Mouse (Mus musculus) lung, embryonic 14.5 days (tissue): ENCODE data around the gene Sema6b. TPM values are rescaled to one million over a fixed set of nuclear protein-coding genes. Genes with fewer than 3 reads are reported as not detected.

Source experiments
- ATAC-seq: fragments of 200-750 bp; cut with Nextera tagmentation; 2 replicates; pipeline ENCODE4 v1.8.0; 2017; ENCODE audit warnings: mild to moderate bottlenecking, moderate TSS enrichment, moderate library complexity; ENCODE audit not compliant: insufficient read depth
- DNase-seq: peaks from one replicate; pipeline ENCODE4 v3.0.0-alpha.2; 2015
- H3K27ac ChIP-seq: fragments of 300-500 bp; sonication (generic); 2 replicates; pipeline ENCODE4 v1.5.1; 2014; ENCODE audit warnings: low read depth, mild to moderate bottlenecking, moderate library complexity
- H3K27me3 ChIP-seq: fragments of 300-500 bp; sonication (generic); 2 replicates; pipeline ENCODE4 v1.6.1; 2014; ENCODE audit warnings: low read length, control low read depth; ENCODE audit not compliant: insufficient read depth
- H3K36me3 ChIP-seq: fragments of 300-500 bp; sonication (generic); 2 replicates; pipeline ENCODE4 v1.6.1; 2014; ENCODE audit warnings: control low read depth; ENCODE audit not compliant: insufficient read depth
- H3K4me1 ChIP-seq: fragments of 300-500 bp; sonication (generic); 2 replicates; pipeline ENCODE4 v1.6.1; 2014; ENCODE audit warnings: antibody characterized with exemption, control low read depth; ENCODE audit not compliant: insufficient read depth
- H3K4me2 ChIP-seq: fragments of 300-500 bp; sonication (generic); 2 replicates; pipeline ENCODE4 v1.6.1; 2014; ENCODE audit warnings: mild to moderate bottlenecking
- H3K4me3 ChIP-seq: fragments of 300-500 bp; sonication (generic); 2 replicates; pipeline ENCODE4 v1.5.1; 2014; ENCODE audit warnings: low read depth, low read length
- H3K9ac ChIP-seq: fragments of 300-500 bp; sonication (generic); 2 replicates; pipeline ENCODE4 v1.6.1; 2014
- H3K9me3 ChIP-seq: fragments of 300-500 bp; sonication (generic); 2 replicates; pipeline ENCODE4 v1.6.1; 2016; ENCODE audit warnings: low read depth, low read length, control low read depth
- CTCF ChIP-seq: IDR thresholded peaks from 2 replicates; pipeline ENCODE4 v1.5.1; 2016; ENCODE audit warnings: antibody characterized with exemption, low read depth
- WGBS: fragments of 180-500 bp; shearing (Covaris S2); extraction: QIAGEN DNeasy Blood & Tissue Kit; methylation state at CpG from one replicate; pipeline ENCODE4 v1.1.7; 2014; 5-methylcytosine and 5-hydroxymethylcytosine counted together
- polyA plus RNA-seq: library from polyadenylated mRNA; unstranded; fragments of >200 nt; fragmentation: Nextera tagmentation; extraction: Ambion mirVana; gene quantifications from 2 replicates; pipeline ENCODE4 v1.2.1, GENCODE M21; 2014

Gene Sema6b
- polyA plus RNA-seq, 1 experiment from 2014 or later: 1.8 TPM

GRCm38 (mm10) chr17:56171881-56172280, 31.7 kb upstream of the Sema6b start:
- H3K4me2 ChIP-seq: no peak overlapping the region
- H3K27me3 ChIP-seq: no peaks in the 10 kb centered on the region
- H3K27ac ChIP-seq: no peak overlapping the region
- no peak for TF ChIP-seq CTCF
- ATAC-seq (no peak), DNase-seq (no peak)
- H3K36me3 ChIP-seq: peaks cover 18% of the 10 kb centered on the region
- 87% methylated on average over 17 of the region's 17 CpGs for WGBS
- H3K9me3 ChIP-seq: no peaks in the 10 kb centered on the region
- no peak overlapping the region for H3K4me3 ChIP-seq
- H3K9ac ChIP-seq: no peak overlapping the region; the same call in 1 of the 2 replicates
- H3K4me1 ChIP-seq: no peaks in the 10 kb centered on the region

GRCm38 (mm10) chr17:56171456-56171855, 31.3 kb upstream of the Sema6b start:
- Histone ChIP-seq H3K27me3 (no peaks in the 10 kb centered on the region), H3K4me3 (no peak overlapping the region), H3K9ac (no peak overlapping the region; the same call in 1 of the 2 replicates), H3K4me2 (no peak overlapping the region), H3K27ac (no peak overlapping the region), H3K4me1 (no peaks in the 10 kb centered on the region), H3K9me3 (no peaks in the 10 kb centered on the region), H3K36me3 (peaks cover 14% of the 10 kb centered on the region)
- ATAC-seq: no peak
- 71% methylated on average over 9 of the region's 9 CpGs for WGBS
- DNase-seq: no peak
- TF ChIP-seq CTCF: no peak

DNA sequence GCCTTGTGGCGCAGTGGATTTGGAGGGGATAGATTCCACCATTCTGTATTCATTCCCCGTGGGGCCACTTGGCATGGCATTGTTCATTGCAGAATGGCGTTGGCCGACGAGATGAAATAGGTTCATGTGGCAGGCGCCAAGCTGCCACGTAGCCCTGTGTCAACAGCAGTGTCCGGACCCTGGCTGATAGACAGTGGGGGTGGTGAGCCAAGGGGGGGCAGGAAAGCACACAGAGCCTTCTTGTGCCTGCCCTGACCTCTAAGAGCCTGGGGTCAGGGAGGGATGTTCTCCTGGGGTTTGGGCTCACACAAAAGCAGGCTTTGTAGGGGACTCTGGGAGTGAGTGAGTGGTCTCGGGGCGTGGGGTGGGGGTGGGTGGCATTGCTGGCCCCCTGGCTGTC, 30.5 kb upstream of the Sema6b start:
- peaks cover 7% of the 10 kb centered on the region; the same call in 1 of the 2 replicates for H3K36me3 ChIP-seq
- DNase-seq: no peak

GRCm38 (mm10) chr17:56169830-56170229, 29.7 kb upstream of the Sema6b start:
- no peak for TF ChIP-seq CTCF

More for the DNA sequence above, 30.5 kb upstream of the Sema6b start:
- H3K27me3 ChIP-seq: no peaks in the 10 kb centered on the region
- TF ChIP-seq CTCF: no peak
- 60% methylated on average over 10 of the region's 10 CpGs for WGBS
- ATAC-seq: no peak
- H3K9ac ChIP-seq: no peak overlapping the region
- H3K4me2 ChIP-seq: no peak overlapping the region
- no peaks in the 10 kb centered on the region for H3K9me3 ChIP-seq
- no peak overlapping the region for H3K4me3 ChIP-seq
- no peaks in the 10 kb centered on the region for H3K4me1 ChIP-seq
- peak overlapping the region; percentile 19; the same call in 1 of the 2 replicates for H3K27ac ChIP-seq

GRCm38 (mm10) chr17:56165671-56166070, 25.5 kb upstream of the Sema6b start:
- no peak for ATAC-seq
- Histone ChIP-seq H3K9me3 (no peaks in the 10 kb centered on the region), H3K36me3 (no peaks in the 10 kb centered on the region), H3K9ac (no peak overlapping the region), H3K4me3 (no peak overlapping the region), H3K4me2 (no peak overlapping the region), H3K4me1 (peaks cover 7% of the 10 kb centered on the region; the same call in 1 of the 2 replicates), H3K27ac (no peak overlapping the region), H3K27me3 (no peaks in the 10 kb centered on the region)
- no peak for TF ChIP-seq CTCF
- DNase-seq: no peak
- 57% methylated on average over 11 of the region's 11 CpGs for WGBS

More at GRCm38 (mm10) chr17:56169830-56170229, 29.7 kb upstream of the Sema6b start:
- 61% methylated on average over 6 of the region's 6 CpGs for WGBS
- DNase-seq (peak; percentile 62), ATAC-seq (peak; percentile 33; the same call in 1 of the 2 replicates)
- H3K4me2 ChIP-seq: no peak overlapping the region
- no peaks in the 10 kb centered on the region for H3K27me3 ChIP-seq
- 0 out of 2 replicates have a peak, but pooled peaks cover under 1% of the 10 kb centered on the region for H3K36me3 ChIP-seq
- H3K27ac ChIP-seq: peak overlapping the region; percentile 19; the same call in 1 of the 2 replicates
- no peak overlapping the region for H3K4me3 ChIP-seq
- H3K9ac ChIP-seq: no peak overlapping the region
- no peaks in the 10 kb centered on the region for H3K4me1 ChIP-seq
- H3K9me3 ChIP-seq: no peaks in the 10 kb centered on the region

DNA sequence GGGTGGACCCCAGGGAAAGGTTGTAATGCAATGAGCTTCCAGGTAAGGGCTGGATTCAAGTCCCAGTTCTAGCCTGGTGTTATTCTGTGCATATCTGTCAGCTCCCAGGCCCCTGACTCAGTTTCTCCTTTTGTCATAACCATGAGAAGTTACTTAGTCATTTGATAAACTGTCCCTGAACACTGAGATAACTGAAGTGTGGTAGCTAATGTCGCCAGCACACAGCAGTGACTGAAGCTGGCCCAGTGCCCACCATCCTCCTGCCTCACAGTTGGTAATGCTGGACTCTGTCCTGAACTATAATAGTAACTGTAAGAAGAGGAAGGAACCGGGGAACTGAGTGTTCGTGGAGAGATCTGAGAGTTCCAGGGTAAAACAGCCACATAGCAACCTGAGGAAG, 24.4 kb upstream of the Sema6b start:
- Histone ChIP-seq H3K4me3 (no peak overlapping the region), H3K9me3 (no peaks in the 10 kb centered on the region), H3K9ac (no peak overlapping the region), H3K4me1 (peaks cover 7% of the 10 kb centered on the region; the same call in 1 of the 2 replicates), H3K36me3 (no peaks in the 10 kb centered on the region), H3K4me2 (no peak overlapping the region), H3K27me3 (no peaks in the 10 kb centered on the region), H3K27ac (no peak overlapping the region)
- 67% methylated on average over 3 of the region's 3 CpGs for WGBS
- ATAC-seq (no peak), DNase-seq (no peak)
- TF ChIP-seq CTCF: no peak

GRCm38 (mm10) chr17:56163523-56164102, 23.5 kb upstream of the Sema6b start:
- Histone ChIP-seq H3K4me2 (peak overlapping the region; percentile 78), H3K9ac (no peak overlapping the region), H3K27ac (no peak overlapping the region), H3K27me3 (no peaks in the 10 kb centered on the region), H3K9me3 (no peaks in the 10 kb centered on the region), H3K36me3 (no peaks in the 10 kb centered on the region), H3K4me3 (peak overlapping the region; percentile 44), H3K4me1 (peaks cover 7% of the 10 kb centered on the region; the same call in 1 of the 2 replicates)
- DNase-seq: no peak
- no peak for TF ChIP-seq CTCF
- WGBS: 72% methylated on average over 6 of the region's 6 CpGs
- no peak for ATAC-seq
